Mouse (Mus musculus) brain, embryonic 14.5 days (tissue): ENCODE results near the gene Schip1. TPM values are rescaled to one million over a fixed set of nuclear protein-coding genes. Genes with fewer than 3 reads are reported as not detected.

Experiments used
- DNase-seq: peaks from one replicate; pipeline ENCODE4 v3.0.0-alpha.2; 2011; ENCODE audit warnings: low read depth
- CTCF ChIP-seq: fragments of 200-500 bp; IDR thresholded peaks from 2 replicates; pipeline ENCODE4 v1.5.1; 2012; ENCODE audit warnings: inconsistent platforms, mild to moderate bottlenecking, moderate library complexity, borderline replicate concordance; ENCODE audit not compliant: insufficient read depth, insufficient read length; ENCODE audit errors: extremely low read depth
- POLR2A ChIP-seq: fragments of 200-500 bp; IDR thresholded peaks from 2 replicates; pipeline ENCODE4 v1.6.1; 2012; ENCODE audit warnings: mild to moderate bottlenecking, inconsistent platforms, borderline replicate concordance; ENCODE audit not compliant: poor library complexity, insufficient read depth, insufficient read length, severe bottlenecking; ENCODE audit errors: extremely low read depth
- polyA plus RNA-seq: library from polyadenylated mRNA; depleted of rRNA; stranded (reverse); fragments of >200 nt; gene quantifications from 2 replicates; pipeline ENCODE4 v1.2.3, GENCODE M21; 2012

The Schip1 gene
- polyA plus RNA-seq, 1 experiment = 80.7 TPM

- TF ChIP-seq CTCF (no peak), POLR2A (no peak)
- DNase-seq = peak; percentile 71
These were observed 339.2 kb downstream of the Schip1 start for GRCm38 (mm10) chr3:68403783-68404217.

- TF ChIP-seq POLR2A = no peak
- no peak for TF ChIP-seq CTCF
- DNase-seq = peak; percentile 43
These were observed 341.1 kb downstream of the Schip1 start for GRCm38 (mm10) chr3:68405724-68406123.

GRCm38 (mm10) chr3:68412262-68412661 lies 347.7 kb downstream of the Schip1 start:
- no peak for DNase-seq
- TF ChIP-seq CTCF (no peak), POLR2A (no peak)

- DNase-seq = no peak
- TF ChIP-seq POLR2A (no peak), CTCF (no peak)
These were observed 355.2 kb downstream of the Schip1 start for GRCm38 (mm10) chr3:68419792-68420191.

- TF ChIP-seq POLR2A (no peak), CTCF (no peak)
- DNase-seq = no peak
These were observed 356.3 kb downstream of the Schip1 start for GRCm38 (mm10) chr3:68420927-68421326.

- DNase-seq = no peak
These were observed 357.2 kb downstream of the Schip1 start for GRCm38 (mm10) chr3:68421849-68422248.

GRCm38 (mm10) chr3:68428081-68428480 lies 363.5 kb downstream of the Schip1 start:
- no peak for TF ChIP-seq POLR2A
- no peak for TF ChIP-seq CTCF

More at GRCm38 (mm10) chr3:68421849-68422248, 357.2 kb downstream of the Schip1 start:
- TF ChIP-seq POLR2A = no peak
- TF ChIP-seq CTCF = no peak

GRCm38 (mm10) chr3:68434435-68434834 lies 369.8 kb downstream of the Schip1 start:
- no peak for TF ChIP-seq POLR2A
- no peak for TF ChIP-seq CTCF
- DNase-seq = peak; percentile 48

More at GRCm38 (mm10) chr3:68428081-68428480, 363.5 kb downstream of the Schip1 start:
- DNase-seq = no peak

GRCm38 (mm10) chr3:68434897-68435296 lies 370.3 kb downstream of the Schip1 start:
- no peak for TF ChIP-seq POLR2A
- no peak for TF ChIP-seq CTCF
- DNase-seq = peak; percentile 79

GRCm38 (mm10) chr3:68448480-68448879 lies 383.9 kb downstream of the Schip1 start:
- DNase-seq = no peak
- TF ChIP-seq CTCF (no peak), POLR2A (no peak)

- DNase-seq = no peak
- TF ChIP-seq CTCF (no peak), POLR2A (no peak)
These were observed 387.0 kb downstream of the Schip1 start for GRCm38 (mm10) chr3:68451634-68452033.

- DNase-seq = no peak
- TF ChIP-seq CTCF (no peak), POLR2A (no peak)
These were observed 388.7 kb downstream of the Schip1 start for GRCm38 (mm10) chr3:68453266-68453665.
